Mouse (Mus musculus): ENCODE measurements around the gene Sp9.

Sp9 gene

DNA sequence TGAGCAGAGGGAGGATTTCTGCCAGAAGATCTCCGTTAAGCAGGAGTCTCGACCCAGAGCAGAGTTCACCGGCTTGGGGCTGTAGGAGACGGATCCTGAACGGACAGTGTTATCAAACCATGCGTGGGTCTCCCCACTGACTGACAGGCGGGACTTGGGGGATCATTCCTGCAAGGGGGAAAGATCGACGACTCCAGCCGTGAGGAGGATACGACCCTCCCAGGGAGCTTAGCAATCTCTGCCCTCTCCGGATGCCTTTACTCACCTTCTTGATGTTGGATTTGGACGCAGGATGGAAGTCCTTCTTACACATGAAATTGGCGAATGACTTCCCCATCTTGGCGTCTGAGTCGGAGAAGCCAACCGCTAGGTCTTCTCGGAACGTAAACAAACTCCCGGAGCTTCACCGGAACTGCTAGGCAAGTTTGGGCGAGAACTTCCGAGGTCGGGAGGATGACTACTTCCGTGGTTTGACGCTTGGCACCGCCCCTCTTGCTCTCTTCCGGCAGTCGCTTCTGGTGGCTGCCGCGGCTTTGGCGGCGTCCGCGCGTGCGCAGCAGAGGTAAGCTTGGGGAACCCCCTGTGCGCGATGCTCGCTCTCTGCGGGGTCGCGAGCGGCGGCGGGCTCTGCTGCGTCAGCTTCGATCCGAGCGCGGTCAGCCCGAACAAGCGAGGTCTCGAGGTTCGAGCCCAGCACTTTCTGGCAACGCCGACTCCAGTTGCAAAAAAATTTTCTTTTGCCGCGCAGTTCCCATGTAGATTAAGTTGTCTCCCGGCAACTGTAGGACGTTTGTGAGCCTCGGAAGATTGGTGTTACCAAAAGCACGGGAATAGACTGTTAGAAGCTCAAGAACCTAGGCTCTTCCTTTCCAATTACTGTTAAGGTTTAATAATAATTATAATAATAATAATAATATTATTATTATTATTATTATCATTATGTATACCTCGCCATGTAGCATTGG is 40.7 kb downstream of the Sp9 start, which contains the start of the genes Scrn3 and Cir1:
Gene Scrn3 (plus strand): TSS at position 450 of the 965 bp plus-strand sequence.
Gene Cir1 (minus strand): TSS at position 550 of the 965 bp plus-strand sequence.
- peak; percentile 95 for DNase-seq (ENCODE audit: low read depth)

DNA sequence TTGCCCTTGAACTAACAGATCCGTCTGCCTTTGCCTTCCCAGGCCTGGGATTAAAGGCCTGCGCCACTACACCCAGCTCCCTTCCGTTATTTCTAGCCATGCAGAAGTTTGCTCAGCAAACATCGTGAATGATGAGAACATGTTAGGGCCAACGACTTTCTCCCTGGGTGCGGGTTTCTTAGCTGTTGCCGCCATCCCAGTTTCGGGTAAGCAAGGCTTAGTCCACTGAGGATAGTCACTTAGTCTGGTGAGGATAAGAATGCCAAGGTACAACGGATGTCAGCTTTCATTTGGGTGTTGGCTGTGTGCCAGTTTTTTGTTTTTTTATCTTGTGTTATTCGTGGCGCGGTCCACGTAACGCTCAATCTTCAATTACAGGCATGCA is 41.4 kb downstream of the Sp9 start:
- DNase-seq (ENCODE audit: low read depth): peak; percentile 29

DNA sequence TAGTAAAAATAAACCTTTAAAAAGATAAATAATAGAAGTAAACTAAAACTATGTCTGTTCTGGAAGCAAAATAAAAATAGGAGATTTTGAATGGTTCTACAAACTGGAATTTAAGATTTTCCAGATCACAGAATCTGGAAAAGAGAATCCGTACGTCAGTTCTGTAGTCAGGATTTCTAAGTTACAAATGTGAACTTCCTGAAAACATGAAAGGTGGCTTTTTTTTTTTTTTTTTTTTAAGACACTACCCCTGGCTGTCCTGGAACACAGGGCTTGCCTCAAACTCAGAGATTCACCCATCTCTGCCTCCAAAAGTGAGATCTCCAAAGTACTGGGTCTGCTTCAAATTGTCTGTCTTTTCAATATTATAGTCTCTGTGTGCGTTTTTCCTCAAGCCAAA is 42.6 kb downstream of the Sp9 start:
- DNase-seq (ENCODE audit: low read depth): no peak

DNA sequence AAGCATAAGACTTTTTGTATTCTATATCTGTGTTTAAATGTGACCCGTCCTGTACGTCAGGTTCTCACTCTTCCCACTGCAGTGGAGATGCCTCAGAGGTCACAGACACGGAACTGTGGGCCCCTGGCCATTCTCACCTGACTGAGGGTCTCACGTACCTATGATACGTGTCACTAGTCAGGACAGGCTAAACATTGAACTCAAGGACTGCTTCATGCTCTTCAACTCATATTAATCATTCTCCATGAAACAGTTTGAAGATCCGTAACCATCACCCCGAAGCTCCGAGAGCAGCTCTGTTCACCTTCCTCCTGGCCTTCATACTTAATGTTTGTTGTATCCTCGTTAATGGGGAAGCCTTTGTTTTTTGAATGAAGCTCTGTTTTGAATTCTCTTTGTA is 45.7 kb downstream of the Sp9 start:
- no peak for DNase-seq (ENCODE audit: low read depth)

DNA sequence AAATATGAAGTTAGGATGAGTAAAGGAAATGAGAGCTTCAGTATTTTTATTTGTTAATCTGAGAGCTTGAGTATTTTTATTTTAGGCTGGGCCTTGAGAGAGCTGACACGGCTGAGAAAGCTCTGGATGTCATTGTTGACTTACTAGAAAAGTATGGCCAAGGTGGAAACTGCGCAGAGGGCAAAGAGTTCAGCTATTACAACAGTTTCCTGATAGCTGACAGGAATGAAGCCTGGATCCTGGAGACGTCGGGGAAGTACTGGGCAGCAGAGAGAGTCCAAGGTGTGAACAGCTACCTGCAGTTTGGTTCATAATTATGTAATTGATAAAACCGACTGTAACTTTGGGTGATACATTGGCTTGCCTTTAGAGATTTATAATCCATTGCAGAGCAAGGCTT is 47.5 kb downstream of the Sp9 start:
- DNase-seq (ENCODE audit: low read depth): no peak

DNA sequence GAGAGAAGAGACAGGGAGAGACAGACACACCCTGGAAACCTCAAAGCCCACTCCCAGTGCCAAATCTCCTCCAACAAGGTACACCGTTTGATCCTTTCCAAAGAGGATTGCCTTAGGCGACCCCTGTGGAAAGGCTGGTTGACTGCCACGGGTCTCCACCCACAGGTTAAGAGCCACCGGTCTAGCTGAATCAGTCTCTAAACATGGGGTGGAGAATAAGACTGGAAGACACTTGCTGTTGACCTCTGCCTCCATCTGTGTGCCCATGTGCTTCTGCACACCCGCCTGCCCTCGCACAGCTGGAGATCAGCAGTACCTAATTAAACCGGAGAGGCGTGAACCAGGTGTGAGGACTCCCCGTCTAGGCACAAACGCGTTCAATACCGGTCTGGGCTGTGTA is 51.3 kb downstream of the Sp9 start:
- no peak for DNase-seq (ENCODE audit: low read depth)

DNA sequence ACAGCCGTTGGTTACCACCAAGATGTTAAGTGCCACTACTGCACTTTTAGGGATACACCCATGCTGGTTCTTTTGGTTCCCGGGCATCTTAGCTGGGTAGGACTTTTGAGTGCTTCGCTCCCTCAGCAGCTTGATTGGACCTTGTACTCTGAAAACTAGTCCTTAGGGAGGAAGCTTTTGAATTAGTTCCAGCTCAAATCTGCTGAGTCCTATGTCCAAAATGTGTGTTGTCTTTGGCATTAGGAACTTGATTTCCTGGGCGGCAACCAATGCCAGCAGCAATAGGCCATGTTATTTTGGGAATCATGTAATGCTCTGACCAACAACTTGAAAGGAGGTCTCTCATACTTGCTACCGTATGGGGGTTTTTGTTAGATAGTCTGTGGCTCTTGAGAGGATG is 54.1 kb downstream of the Sp9 start:
- DNase-seq (ENCODE audit: low read depth): no peak

All from c-Kit-positive CD71-negative TER-119-negative erythroid progenitor cells, embryonic 14.5 days (primary cell).